Mouse (Mus musculus): ENCODE data around the gene Dclk2.

Gene Dclk2

DNA sequence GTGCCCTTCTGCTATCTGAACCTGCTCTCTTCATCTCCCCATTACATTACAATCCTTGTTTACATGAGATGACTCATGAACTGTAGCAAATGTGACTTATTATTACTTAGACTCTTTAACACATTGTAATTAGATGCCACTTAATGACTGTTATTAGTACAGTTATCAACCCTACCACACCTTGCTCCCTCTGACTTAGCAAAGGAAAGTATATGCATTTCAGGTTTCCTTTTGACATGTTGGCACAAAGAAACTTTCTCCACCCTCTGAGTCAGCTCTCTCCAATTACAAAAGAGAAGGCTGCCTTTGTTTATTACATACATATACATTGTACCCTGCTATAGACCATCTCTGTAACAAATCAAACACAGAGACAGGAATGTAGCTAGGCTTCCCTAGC, 33.1 kb downstream of the Dclk2 start:
- DNase-seq: no peak

- no peak for DNase-seq
Measured at GRCm38 (mm10) chr3:86885180-86885579, 35.5 kb downstream of the Dclk2 start.

DNA sequence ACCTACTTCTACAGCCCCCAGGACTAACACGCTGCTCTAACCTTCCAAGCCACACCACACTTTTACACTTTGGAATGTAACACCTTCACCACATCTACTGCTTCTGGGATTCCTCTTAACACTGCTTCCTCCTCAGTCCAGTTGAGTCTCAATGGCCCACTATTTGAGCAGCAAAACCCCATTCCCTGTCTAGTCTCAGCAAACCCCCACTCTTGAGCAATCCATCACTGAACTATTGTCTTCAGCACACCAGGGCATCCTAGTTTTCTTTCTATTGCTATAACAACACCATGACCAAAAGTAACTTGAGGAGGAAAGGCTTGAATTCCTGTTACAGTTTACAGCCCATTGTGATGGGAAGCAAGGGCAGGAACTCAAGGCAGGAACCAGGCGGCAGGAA, 36.2 kb downstream of the Dclk2 start:
- no peak for DNase-seq

- no peak for DNase-seq
Measured at GRCm38 (mm10) chr3:86883985-86884384, 36.7 kb downstream of the Dclk2 start.

GRCm38 (mm10) chr3:86875912-86876311, 44.7 kb downstream of the Dclk2 start:
- no peak for DNase-seq

GRCm38 (mm10) chr3:86873092-86873600, 47.5 kb downstream of the Dclk2 start:
- DNase-seq: no peak

GRCm38 (mm10) chr3:86870952-86871351, 49.7 kb downstream of the Dclk2 start:
- DNase-seq: no peak

GRCm38 (mm10) chr3:86870411-86870810, 50.2 kb downstream of the Dclk2 start:
- no peak for DNase-seq

GRCm38 (mm10) chr3:86868721-86869120, 51.9 kb downstream of the Dclk2 start:
- no peak for DNase-seq

GRCm38 (mm10) chr3:86863327-86864008, 57.2 kb downstream of the Dclk2 start:
- DNase-seq: no peak

DNA sequence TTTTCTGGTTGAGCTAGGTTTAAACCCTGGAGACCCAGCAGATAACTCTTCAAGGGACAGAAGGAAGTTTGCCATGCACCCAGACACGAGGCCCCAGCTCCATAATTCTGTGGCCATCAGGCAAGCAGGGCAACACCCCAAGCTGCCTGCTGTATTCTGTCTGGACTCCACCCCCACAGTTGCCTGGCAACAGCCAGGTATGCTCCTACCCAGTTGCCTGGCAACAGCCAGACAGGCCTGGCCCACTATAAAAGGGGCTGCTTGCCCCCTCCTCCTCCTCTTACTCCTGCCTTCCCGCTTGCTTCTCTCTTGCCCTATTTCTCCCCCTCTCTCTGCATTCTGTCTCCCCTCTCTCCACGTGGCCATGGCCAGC, 57.7 kb downstream of the Dclk2 start:
- no peak for DNase-seq

DNA sequence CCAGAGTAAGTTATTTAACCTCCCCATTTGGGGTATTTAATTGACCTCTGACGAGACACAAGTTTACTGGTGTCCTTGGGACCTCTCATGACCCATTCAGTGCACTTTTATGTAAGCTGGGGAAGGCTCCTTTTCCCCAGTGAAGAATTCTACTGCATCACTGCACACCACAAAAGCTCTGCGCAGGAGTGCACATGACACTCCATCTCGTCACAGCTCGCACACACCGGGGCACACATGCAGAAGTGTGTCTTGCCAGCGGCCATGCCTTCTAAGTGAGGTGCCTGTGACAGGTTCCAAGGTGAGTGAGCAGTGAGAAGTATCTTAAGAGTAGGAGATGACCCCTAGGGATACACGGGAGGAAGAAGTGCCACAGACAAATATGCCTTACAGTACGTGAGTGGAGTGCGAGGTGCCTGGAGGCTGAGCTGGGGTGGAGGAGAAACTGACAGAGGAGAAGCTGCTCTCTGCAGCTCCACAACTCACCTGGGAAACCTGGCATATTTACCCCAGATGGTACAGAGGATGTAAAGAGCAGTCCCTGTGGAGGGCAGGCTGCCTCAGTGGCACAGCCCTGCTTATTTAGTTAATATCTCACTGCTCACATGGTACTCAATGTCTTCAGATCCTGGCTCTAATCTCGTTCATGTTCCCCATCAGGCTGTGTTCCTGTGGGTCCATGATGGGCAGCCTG, 58.3 kb downstream of the Dclk2 start:
- no peak for DNase-seq

DNA sequence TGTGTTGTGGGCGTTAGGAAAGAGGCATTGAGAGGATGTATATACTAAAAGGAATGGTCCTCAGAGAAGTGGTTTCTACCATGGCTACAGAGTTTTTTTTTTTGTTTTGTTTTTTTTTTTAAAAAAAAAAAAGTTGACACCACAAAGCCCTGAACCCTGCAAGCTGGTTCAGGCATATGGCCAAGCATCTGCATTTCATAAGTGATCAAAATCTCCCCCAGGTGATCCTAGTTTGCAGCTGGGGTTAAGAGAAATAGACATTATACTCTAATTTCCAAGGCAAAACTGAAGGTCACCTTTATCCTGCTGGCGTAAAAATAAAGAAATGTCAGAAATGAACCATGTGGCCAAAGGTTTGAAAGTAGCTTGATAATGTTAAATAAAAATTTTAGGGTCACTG, 60.9 kb downstream of the Dclk2 start:
- DNase-seq: no peak

DNA sequence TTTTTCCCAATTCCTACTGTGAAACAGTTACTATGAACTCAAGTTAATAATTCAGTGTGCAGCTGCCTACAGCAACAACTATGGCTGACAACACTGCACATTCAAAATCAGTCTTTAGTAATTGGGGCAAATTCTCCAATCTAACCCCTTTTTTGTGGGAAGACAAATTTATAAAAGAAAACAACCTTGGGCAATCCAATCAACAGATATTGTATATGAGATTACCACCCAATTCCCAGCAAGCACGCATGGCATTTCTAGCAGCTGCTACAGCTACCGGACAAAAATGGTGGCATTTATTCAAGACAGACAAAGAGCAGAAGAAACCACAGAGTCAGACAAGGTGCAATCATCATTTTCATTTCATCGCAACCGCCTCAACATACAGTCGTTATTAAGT, 62.0 kb downstream of the Dclk2 start:
- DNase-seq: no peak

- no peak for DNase-seq
Measured at GRCm38 (mm10) chr3:86857833-86858398, 62.7 kb downstream of the Dclk2 start.

- DNase-seq: no peak
Measured at GRCm38 (mm10) chr3:86852867-86853266, 67.8 kb downstream of the Dclk2 start.

DNA sequence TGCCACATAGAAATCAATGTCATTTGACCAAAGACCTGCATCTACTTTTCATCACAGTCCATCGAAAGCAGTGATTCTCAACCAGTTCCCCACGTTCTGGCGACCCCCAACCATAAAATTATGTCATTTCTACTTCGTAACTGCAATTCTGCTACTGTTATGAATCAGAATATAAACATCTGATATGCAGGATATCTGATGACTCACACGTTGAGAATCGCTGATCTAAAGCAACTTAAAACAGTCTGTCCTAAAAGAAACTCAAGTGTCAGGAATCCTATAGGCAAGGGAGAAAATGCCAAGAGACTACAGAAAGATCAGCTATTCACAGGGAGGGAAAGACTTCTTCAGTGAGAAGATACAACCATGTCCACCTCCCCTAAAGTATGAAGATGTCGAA, 69.5 kb downstream of the Dclk2 start:
- no peak for DNase-seq

DNA sequence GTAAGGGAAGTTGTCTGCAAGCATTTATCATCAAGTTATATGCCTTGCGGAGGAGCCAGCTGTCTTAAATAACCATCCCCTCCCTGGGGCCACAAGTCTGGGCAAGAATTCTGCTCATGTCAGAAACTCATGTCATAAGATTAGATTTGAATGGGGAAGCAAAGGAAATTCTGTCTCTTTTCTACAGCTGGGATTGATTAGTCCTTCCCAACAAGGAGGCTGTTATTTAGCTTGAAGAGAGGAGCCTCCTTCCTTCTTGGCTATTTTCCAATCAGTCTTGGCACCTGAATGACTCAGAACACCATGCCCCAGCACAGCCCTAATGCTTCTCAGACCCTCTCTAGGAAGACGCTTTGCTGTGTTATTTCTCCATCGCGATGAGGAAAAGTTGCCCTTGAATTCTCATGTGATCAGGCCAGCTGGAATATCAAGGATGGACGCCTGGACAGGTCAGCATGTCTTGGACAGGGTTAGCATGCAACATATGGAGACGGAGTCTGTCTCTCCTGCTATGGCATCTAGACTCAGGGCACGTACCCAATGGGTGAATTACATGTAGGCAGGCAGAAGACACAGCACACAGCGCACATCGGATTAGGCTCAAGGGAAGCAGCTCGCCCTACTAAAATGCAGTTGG, 70.1 kb downstream of the Dclk2 start:
- DNase-seq: no peak

DNA sequence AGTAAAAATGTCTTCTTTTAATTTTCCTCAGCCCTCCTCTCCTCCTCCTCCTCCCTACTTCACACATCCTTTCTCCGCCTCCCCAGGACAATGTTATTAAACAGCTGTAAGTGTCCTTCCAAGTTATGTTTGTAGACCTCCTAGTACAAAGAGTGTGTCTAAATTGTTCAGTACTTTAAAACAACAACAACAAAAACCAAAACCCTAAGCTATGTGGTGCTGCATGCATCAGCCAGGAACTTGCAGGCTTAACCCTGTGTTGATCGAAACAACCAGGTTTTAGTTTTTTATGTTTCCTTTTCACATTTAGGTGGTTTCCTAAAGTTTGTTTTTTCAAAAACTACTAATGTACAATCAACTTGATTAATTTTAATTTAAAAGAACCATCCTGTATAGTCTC, 71.3 kb downstream of the Dclk2 start:
- DNase-seq: no peak

GRCm38 (mm10) chr3:86847536-86847935, 73.1 kb downstream of the Dclk2 start:
- no peak for DNase-seq

DNA sequence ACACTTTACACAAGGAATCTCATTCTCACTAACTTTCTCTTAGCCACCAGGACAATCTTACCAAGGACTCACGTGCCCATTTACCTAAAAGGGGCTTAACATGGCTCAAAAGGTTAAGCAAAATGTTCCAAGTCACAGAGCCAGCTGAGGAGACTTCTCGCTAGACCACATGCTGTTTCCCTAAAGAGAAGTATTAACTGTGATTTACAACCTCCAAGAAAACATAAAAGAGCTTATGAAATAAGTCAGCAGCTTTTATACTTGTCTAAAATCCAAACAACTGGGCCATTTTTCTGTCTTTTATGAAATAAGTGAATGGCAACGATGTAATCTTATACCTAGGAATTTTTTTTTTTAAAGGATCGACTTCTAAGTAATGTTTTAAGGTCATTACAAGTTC, 74.6 kb downstream of the Dclk2 start:
- no peak for DNase-seq

DNA sequence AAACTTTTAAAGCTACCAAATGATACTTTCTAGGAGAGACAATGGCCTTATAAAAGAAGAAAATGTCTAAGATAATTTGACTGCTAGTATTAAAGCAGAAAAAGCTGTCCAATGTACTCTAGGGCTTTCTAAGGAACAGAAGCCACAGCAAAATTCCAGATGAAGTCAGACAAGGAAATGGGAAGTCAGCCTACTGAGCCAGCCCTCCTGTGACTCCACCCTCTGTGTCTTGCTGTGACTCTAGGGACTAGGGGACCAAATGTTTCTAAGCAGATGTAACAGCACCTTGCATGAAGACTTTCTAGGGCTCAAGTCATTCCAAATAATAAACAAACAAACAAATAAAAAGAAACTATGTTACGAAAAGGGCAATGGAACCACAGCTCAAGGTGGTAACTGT, 75.1 kb downstream of the Dclk2 start:
- DNase-seq: no peak

- DNase-seq: no peak
Measured at GRCm38 (mm10) chr3:86844804-86845481, 75.7 kb downstream of the Dclk2 start.

Measured in spleen, adult 18-20 months (tissue).